Mouse (Mus musculus): Measurements from ENCODE around the gene Defb6.

Defb6 gene

GRCm38 (mm10) chr8:19225161-19225560 is at the start of gene Defb6:
Defb6 (plus strand) TSS chr8:19225478.
- DNase-seq (ENCODE audit: extremely low spot score, low read depth, low spot score) = no peak

GRCm38 (mm10) chr8:19238101-19238500 is 12.8 kb downstream of the Defb6 start:
- DNase-seq (ENCODE audit: extremely low spot score, low read depth, low spot score) = no peak

GRCm38 (mm10) chr8:19239616-19240015 is 14.3 kb downstream of the Defb6 start, which contains the start of gene Defb46:
Defb46 (plus strand) TSS chr8:19239916.
- DNase-seq (ENCODE audit: extremely low spot score, low read depth, low spot score) = no peak

- no peak for DNase-seq (ENCODE audit: extremely low spot score, low read depth, low spot score)
Observed at GRCm38 (mm10) chr8:19247280-19247679, 22.0 kb downstream of the Defb6 start, which contains the start of gene Defb5. Defb5 (plus strand) TSS chr8:19247580.

- no peak for DNase-seq (ENCODE audit: extremely low spot score, low read depth, low spot score)
Observed at GRCm38 (mm10) chr8:19258136-19258535, 32.9 kb downstream of the Defb6 start.

GRCm38 (mm10) chr8:19259667-19260066 is 34.4 kb downstream of the Defb6 start:
- no peak for DNase-seq (ENCODE audit: extremely low spot score, low read depth, low spot score)

Data from hindlimb bud, embryonic 11.5 days (tissue).